Mouse (Mus musculus): ENCODE measurements around the gene Aagab.

The Aagab gene

GRCm38 (mm10) chr9:63602043-63602939, at the start of gene Aagab, which contains the start of gene Iqch:
Gene Aagab (plus strand): TSS chr9:63602660.
Gene Iqch (minus strand): TSS chr9:63602493.
- DNase-seq (ENCODE audit: low spot score in 2 of 2), result peak; percentile 95 to 96

GRCm38 (mm10) chr9:63553628-63554027, 48.8 kb upstream of the Aagab start:
- DNase-seq (ENCODE audit: low spot score in 2 of 2), result no peak

- no peak for DNase-seq (ENCODE audit: low spot score in 2 of 2)
These were observed 46.9 kb upstream of the Aagab start for GRCm38 (mm10) chr9:63555460-63555990.

DNA sequence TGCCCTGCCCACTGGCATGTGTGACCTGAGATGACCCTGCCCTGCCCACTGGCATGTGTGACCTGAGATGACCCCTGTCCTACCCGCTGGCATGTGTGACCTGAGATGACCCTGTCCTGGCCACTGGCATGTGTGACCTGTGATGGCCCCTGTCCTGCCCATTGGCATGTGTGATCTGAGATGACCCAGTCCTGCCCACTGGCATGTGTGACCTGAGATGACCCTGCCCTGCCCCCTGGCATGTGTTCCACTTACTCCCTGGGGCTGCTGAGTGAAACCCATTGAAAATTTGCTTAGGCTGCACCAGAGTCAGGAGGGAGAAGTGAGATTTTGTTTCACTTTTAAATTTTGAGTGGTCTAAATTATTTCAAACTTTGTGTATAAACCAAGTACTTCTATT, 46.1 kb upstream of the Aagab start:
- no peak for DNase-seq (ENCODE audit: low spot score in 2 of 2)

- DNase-seq (ENCODE audit: low spot score in 2 of 2), result no peak
These were observed 45.5 kb upstream of the Aagab start for GRCm38 (mm10) chr9:63556933-63557332.

DNA sequence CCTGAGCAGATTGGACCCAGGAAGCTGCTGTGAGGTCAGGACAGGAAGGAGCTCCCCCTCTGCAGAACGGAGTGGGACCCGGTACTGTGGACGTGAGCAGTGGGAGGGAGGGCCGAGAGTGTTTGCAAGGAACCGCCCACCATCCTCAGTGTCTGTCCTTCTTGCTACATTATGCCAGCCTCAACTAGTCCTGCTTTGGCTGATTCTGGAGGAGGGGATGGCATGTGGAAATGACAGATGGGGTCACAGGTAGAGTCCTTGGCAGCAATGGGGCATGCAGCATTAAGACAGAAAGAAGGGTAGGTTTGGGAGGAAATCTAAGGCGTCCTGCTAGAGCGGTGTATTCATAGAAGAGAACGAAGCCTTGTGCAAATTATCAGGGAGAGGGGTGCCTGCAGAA, 40.5 kb upstream of the Aagab start:
- no peak for DNase-seq (ENCODE audit: low spot score in 2 of 2)

DNA sequence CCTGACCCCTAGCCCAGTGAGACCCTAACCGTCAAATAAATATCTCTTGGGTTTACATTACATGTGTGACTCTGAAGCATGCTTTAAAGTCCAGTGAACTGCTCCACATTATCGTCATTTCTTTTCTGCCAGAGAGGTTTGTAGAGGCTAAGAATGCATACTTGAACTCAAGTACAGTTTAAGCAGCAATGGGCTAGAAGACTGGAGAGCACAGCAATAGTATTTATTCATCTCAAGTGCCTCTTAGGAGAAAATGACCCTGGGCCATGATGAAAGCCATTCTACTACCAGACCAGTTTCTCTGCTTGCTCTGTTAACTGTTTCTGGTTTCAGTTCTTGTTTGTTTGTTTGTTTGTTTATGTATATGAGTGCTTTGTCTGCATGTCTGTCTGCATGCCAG, 39.0 kb upstream of the Aagab start:
- no peak for DNase-seq (ENCODE audit: low spot score in 2 of 2)

DNA sequence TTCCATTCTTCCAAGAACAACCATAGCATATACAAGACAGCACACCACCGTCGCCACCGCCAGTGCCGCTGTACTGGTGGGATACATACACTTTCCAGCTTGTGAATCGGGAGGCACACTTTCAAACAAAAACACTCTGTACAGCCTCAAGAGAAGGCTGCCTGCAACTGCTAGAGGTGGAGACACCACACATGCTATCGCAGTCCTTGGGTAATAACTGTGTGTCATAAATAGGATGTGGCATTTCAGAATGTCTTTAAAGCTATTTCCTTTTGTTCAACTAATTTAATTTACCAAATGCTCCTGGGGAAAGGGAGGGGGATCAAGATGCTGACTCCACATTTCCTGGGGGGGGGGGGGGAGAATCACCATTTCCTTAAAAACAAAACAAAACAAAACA, 34.1 kb upstream of the Aagab start:
- DNase-seq (ENCODE audit: low spot score in 2 of 2), result no peak

GRCm38 (mm10) chr9:63568808-63569207, 33.7 kb upstream of the Aagab start:
- no peak for DNase-seq (ENCODE audit: low spot score in 2 of 2)

- DNase-seq (ENCODE audit: low spot score in 2 of 2), result no peak
These were observed 30.6 kb upstream of the Aagab start for GRCm38 (mm10) chr9:63571895-63572294.

DNA sequence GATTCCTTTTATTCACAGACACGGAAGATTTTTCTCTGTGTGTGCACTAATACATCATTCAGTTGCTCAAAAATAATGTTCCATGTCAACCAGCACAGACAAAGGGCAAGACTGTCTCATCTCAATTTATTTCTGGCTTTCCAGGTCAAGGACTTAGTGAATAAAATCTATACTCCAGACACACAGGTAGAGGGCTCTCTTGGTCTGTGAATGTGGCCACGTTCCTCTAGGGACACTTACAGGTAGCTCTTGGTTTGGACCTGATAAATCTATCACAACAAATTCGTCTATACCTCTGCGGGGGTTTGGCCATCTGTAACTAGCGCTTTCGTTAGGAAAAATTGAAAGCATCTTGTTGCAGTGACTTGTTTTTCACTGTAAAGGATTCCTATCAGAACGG, 29.6 kb upstream of the Aagab start:
- DNase-seq (ENCODE audit: low spot score in 2 of 2), result no peak

- DNase-seq (ENCODE audit: low spot score in 2 of 2), result no peak
These were observed 25.0 kb upstream of the Aagab start for GRCm38 (mm10) chr9:63577469-63577868.

DNA sequence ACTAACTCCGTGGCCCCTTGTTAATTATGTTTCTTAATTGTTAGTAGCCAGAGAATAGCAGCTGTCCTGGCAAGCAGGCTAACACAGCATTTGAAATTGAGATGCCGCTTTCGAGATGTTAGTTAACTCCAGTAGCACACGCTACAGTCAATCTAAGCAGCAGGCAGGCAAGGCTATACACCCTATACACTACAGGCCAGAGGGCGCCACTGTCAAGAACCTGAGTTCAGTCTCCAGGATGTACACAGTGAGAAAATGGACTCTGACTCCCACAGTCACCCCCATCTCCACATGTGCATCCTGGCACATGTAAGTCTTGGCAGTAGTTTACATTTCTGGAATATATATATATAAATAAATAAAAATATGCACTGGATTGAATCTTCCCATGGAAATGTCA, 22.8 kb upstream of the Aagab start:
- no peak for DNase-seq (ENCODE audit: low spot score in 2 of 2)

GRCm38 (mm10) chr9:63580046-63580445, 22.4 kb upstream of the Aagab start:
- DNase-seq (ENCODE audit: low spot score in 2 of 2), result no peak

GRCm38 (mm10) chr9:63581778-63582177, 20.7 kb upstream of the Aagab start:
- DNase-seq (ENCODE audit: low spot score in 2 of 2), result no peak

DNA sequence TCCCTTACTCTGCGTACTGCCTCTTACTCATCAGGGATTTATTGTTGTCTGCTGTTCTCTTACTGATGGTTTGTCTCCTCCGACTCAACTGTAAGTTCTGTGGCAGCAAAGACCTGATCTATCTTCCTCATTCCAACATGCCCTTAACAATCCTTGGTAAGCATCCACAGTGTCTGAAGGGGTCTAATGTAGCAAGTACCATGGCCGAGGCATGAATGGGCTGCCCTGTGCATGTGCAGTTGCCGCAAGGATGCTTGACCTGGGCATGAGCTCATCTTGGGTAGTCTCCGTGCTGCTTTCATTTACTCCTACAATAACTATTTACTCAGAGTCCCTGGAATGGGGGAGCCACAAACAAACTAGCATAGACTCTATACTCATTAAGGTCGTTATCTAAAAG, 17.2 kb upstream of the Aagab start:
- DNase-seq (ENCODE audit: low spot score in 2 of 2), result no peak

DNA sequence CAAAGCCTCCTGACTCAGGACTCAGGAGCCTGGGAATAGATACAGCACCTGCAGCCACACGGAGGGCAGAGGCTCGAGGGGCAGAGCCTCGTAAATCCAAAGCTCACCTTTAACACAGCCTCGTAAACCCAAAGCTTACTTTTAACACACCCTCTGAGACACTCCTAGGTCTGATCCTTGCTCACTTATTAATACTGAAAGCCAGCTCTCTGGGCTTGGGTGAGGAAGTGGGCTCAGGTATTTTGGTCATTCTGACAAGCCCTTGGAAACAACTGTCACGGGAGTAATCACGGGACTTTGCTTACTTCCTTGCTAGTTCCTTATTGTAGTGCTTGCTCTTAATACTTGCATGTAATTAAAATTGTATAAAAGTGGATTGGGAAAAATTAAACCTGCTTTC, 13.3 kb upstream of the Aagab start:
- no peak for DNase-seq (ENCODE audit: low spot score in 2 of 2)

GRCm38 (mm10) chr9:63590592-63590991, 11.9 kb upstream of the Aagab start:
- no peak for DNase-seq (ENCODE audit: low spot score in 2 of 2)

DNA sequence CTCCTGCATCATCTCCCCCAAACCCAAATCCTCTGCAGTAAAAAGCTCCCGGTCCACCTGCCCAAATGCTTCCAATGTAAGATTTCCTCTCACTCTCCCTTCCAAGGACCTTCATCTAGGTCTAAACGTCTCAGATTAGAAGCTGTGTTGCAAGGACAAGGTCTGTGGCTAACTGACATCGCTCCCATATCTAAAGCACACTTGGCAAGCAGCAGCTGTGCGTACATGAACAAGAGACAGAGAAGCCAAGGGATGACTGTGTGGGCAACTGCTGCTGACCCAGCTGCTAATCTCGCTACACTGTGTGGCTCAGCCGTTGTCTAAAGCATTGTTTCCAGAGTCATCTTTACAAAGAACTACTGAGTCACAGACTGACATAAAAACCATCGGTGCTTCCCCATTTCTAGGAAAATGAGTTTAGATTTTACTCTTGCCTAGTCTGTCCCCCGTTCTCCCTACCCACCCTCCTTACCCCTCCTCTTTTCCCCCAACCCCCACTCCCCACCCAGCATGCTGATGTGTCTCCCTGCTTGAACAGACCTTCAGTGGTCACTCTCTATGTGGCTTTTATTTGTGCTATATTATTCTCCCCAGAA, 10.7 kb upstream of the Aagab start:
- no peak for DNase-seq (ENCODE audit: low spot score in 2 of 2)

DNA sequence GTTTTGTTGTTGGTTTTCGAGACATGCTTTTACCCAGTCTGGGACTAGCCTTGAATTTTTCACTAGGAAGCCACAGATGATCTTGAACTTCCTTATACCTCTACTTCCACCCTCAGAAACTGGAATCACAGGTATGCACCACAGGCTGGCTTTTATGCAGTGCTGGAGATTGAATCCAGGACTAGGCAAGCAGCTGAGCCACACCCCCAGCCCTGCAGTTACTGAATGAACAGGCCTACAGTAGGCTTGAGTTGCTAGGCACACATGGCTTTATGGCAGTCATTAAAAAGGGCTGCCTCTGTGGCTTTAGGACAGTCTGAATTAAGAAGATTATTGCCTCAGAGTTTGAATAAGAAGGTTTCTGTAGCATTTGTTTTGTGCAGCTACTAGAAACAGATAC, 7.4 kb upstream of the Aagab start:
- DNase-seq (ENCODE audit: low spot score in 2 of 2), result no peak

- DNase-seq (ENCODE audit: low spot score in 2 of 2), result no peak
These were observed 6.8 kb upstream of the Aagab start for GRCm38 (mm10) chr9:63595652-63596051.

DNA sequence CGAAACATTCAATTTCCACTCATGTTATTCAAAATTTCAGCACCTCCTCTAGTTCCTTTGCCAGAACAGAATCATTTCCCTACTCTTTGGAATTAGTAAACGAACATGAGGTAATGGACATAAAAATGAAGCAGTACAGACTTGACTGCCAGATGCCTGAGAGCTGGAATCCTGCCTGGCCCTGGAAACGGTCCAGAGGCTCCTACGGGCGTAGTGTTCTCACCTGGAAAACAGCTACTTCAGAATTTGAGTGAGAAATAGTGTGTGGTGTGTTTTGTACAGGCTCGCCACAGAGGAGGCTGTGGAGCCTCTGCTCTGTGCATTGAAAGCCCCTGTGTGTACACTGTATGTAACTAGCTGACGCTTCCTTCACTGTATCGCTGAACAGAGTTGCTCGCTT, 5.8 kb upstream of the Aagab start:
- DNase-seq (ENCODE audit: low spot score in 2 of 2), result no peak

- no peak for DNase-seq (ENCODE audit: low spot score in 2 of 2)
These were observed 1.4 kb downstream of the Aagab start for GRCm38 (mm10) chr9:63603849-63604248.

Data from cerebellum, postnatal 4 days (tissue).